Mouse (Mus musculus): ENCODE data around the gene Acan.

GRCm38 (mm10) chr7:79033745-79034144 lies 19.5 kb upstream of the Acan start:
- TF ChIP-seq POLR2A (IDR thresholded peaks at IDR 0.05; ENCODE audit: control insufficient read depth, extremely low read depth, insufficient read depth, low read length, poor library complexity) (no peak), CTCF (IDR thresholded peaks at IDR 0.05; ENCODE audit: borderline replicate concordance, control insufficient read depth, extremely low read depth, insufficient read depth, low read length, poor library complexity) (no peak)

All from thymus, adult 2 months (tissue).